Mouse (Mus musculus): ENCODE measurements around the gene Ttll13. TPM values are rescaled to one million over a fixed set of nuclear protein-coding genes. Genes with fewer than 3 reads are reported as not detected.

Ttll13 gene
- total RNA-seq, 2 experiments from 2014 or later, result 0.95 to 1.6 TPM

DNA sequence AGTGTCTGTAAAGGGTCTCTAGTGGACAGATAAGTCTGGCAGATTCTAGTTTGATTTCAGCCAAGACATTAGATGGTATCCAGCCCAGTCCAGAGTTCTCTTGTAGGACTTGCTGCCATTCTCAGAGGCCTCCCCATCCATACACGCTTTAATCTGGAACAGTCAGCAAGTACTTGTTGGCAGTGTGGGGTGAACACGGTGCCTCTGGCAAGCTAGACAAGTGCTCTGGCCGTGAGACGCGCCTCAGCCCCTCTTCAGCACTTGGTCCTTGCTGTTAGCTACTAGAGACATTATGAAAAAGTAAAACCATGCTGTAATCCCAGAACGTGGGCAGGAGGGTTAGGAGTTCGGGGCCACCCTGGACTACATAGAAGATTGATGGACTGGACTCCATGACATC lies 32.6 kb upstream of the Ttll13 start:
- no peak for DNase-seq (ENCODE audit: low spot score in 2 of 2)

GRCm38 (mm10) chr7:80214459-80214858 lies 31.7 kb upstream of the Ttll13 start:
- DNase-seq (ENCODE audit: low spot score in 2 of 2), result no peak

GRCm38 (mm10) chr7:80215398-80215797 lies 30.8 kb upstream of the Ttll13 start:
- peak; percentile 68 to 75 for DNase-seq (ENCODE audit: low spot score in 2 of 2)

- peak in 1 of 2 experiments; percentile 71 for DNase-seq (ENCODE audit: low spot score in 2 of 2)
Measured at GRCm38 (mm10) chr7:80216566-80216965, 29.6 kb upstream of the Ttll13 start.

- no peak for DNase-seq (ENCODE audit: low spot score in 2 of 2)
Measured at GRCm38 (mm10) chr7:80218666-80219065, 27.5 kb upstream of the Ttll13 start.

DNA sequence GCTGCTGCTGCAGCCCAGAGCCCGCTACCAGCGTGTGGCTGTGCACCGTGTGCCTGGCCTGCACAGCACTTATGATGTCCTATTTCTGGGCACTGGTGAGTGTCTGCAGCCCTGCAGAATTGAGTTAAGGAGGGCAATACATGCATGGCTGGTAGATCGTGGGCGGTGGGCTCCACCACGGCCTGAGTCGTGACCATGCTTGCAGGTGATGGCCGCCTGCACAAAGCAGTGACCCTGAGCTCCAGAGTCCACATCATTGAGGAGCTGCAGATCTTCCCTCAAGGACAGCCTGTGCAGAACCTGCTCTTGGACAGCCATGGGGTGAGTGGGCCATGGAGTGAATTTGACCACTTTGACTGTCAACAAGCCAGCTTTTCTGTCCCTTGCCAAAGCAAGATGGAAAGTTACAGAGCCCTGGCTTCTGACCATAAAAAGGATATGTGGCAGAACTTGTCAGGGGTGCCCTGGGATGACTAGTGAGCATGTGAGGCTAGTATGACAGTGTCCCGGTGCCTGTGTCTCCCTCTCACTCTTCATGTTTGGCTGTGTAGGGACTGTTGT lies 25.9 kb upstream of the Ttll13 start:
- no peak for DNase-seq (ENCODE audit: low spot score in 2 of 2)

- no peak for DNase-seq (ENCODE audit: low spot score in 2 of 2)
Measured at GRCm38 (mm10) chr7:80221179-80221750, 24.9 kb upstream of the Ttll13 start.

- DNase-seq (ENCODE audit: low spot score in 2 of 2), result no peak
Measured at GRCm38 (mm10) chr7:80227065-80227464, 19.1 kb upstream of the Ttll13 start.

DNA sequence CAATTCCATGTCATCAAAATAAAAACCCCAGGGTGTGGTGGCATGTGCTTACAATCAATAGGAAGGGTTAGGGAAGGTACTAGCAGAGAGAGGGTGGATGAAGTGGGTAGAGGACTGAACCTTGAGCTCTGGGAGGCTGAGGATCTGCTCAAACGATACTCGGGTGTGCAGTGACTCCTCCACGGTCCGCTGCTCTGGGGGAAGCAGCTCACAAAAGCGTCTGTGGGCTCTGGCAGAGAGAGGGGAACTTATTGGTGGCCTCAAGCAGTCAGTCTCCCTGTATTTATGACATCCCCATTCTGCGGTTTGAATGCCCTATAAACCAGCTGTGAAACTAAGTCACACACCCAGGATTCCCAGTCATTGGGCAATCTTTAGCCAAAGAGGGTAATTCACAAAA lies 16.0 kb upstream of the Ttll13 start:
- DNase-seq (ENCODE audit: low spot score in 2 of 2), result no peak

DNA sequence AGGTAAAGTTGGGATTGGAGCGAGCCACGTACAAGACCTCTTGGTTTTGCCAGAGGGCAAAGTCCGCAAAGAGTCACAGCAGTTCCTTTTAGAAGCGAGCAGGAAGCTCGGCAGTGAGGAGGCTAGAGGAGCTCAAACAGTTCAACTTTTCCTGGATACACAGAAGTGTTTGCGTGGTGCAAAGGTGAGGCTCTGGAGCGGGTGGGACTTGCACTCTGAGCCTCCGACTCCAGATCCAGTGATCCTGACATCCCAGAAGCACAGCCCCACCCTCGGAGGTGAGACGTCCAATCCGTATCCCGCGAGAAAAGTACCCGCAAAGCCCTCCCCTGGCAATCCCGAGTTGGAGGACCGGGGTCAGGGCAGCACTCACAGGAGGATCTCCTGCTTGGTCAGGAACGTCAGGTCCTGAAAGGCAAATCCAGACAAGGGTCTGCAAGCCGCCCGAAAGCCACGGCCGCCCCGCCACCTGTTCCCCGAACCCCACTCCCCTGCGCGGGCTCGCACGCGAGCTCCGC lies 14.1 kb upstream of the Ttll13 start:
- DNase-seq (ENCODE audit: low spot score in 2 of 2), result no peak

DNA sequence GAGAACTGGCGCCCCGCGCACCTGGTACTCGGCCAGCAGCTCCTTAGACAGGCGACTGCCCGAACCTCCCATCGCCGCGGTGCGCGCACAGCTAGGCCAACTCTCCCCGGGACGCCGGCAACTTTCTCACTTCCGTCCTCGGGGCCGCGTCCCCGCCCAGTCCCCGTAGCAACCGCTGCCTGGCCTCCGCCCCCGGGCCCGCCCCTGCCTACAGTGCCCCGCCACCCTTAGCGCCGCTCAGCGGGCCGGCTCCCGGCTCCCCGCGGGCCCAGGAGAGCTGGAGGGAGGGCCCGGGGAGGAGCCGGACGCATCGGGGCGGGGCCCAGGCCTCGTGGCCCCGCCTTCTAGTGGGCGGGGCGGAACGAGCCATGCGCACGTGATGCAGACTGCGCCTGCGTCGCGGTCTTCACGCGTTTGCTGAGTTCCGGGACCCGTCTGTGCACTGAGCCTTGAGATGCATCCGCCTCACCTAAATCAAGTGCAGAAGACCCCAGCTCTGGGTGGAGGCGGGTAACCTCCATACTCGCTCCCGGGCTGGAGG lies 13.6 kb upstream of the Ttll13 start, which contains the start of the genes Cib1 and Gdpgp1:
Gene Cib1 (minus strand): TSS at position 325 of the 541 bp plus-strand sequence.
Gene Gdpgp1 (plus strand): TSS at position 377 of the 541 bp plus-strand sequence.
- peak; percentile 93 to 95 for DNase-seq (ENCODE audit: low spot score in 2 of 2)

DNA sequence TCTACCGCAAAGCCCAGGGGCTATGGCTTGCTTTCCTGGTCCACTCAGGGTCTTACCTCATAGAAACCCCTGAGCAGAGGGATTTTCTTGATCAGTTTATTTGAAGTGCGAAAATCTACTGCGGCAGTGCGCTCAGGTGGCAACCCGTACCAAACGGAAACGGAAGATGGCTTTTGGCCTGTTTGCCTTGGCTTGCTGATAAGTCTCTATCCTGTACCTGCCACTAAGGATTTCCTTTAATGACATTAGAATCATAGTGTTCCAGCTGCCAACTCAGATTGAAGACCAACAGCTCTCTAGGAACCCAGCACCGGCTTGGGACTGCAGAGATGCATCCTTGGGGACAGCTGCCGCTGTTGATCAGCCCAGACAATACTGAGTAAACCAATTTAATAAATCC lies 12.4 kb upstream of the Ttll13 start:
- DNase-seq (ENCODE audit: low spot score in 2 of 2), result no peak

DNA sequence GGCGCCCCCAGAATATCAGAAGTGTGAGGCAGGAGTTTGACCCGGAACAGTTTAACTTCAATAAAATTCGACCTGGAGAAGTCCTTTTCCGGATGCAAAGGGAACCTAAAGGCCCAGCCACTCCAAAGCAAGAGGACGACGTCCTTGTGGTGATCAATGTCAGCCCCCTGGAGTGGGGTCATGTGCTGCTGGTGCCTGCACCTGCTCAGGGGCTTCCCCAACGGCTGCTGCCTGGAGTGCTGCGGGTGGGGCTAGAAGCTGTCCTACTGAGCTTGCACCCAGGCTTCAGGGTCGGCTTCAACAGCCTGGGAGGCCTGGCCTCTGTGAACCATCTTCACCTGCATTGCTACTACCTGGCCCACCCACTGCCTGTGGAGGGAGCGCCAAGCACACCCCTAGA lies 7.6 kb upstream of the Ttll13 start:
- DNase-seq (ENCODE audit: low spot score in 2 of 2), result no peak

- DNase-seq (ENCODE audit: low spot score in 2 of 2), result no peak
Measured at GRCm38 (mm10) chr7:80241661-80242060, 4.5 kb upstream of the Ttll13 start.

GRCm38 (mm10) chr7:80244851-80245250 lies 1.3 kb upstream of the Ttll13 start:
- DNase-seq (ENCODE audit: low spot score in 2 of 2), result no peak

- DNase-seq (ENCODE audit: low spot score in 2 of 2), result no peak
Measured at GRCm38 (mm10) chr7:80246859-80247258, 683 bp downstream of the Ttll13 start.

DNA sequence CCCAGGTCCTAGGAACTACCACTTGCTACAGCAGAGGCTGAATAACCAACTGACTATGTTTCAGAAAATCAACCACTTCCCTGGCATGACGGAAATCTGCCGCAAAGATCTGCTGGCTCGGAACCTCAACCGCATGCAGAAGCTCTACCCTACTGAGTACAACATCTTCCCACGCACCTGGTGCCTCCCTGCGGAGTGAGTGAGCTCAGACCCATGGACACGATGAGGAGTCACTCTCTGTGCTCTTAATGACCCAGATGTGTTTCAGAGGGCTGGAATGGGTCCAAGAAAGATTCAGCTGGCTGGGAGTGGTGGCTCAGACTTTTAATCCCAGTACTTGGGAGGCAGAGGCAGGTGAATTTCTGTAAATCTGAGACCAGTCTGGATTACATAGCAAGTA lies 6.3 kb downstream of the Ttll13 start:
- no peak for DNase-seq (ENCODE audit: low spot score in 2 of 2)

- no peak for DNase-seq (ENCODE audit: low spot score in 2 of 2)
Measured at GRCm38 (mm10) chr7:80252886-80253285, 6.7 kb downstream of the Ttll13 start.

- no peak for DNase-seq (ENCODE audit: low spot score in 2 of 2)
Measured at GRCm38 (mm10) chr7:80255981-80256380, 9.8 kb downstream of the Ttll13 start.

- no peak for DNase-seq (ENCODE audit: low spot score in 2 of 2)
Measured at GRCm38 (mm10) chr7:80257706-80258105, 11.5 kb downstream of the Ttll13 start.

DNA sequence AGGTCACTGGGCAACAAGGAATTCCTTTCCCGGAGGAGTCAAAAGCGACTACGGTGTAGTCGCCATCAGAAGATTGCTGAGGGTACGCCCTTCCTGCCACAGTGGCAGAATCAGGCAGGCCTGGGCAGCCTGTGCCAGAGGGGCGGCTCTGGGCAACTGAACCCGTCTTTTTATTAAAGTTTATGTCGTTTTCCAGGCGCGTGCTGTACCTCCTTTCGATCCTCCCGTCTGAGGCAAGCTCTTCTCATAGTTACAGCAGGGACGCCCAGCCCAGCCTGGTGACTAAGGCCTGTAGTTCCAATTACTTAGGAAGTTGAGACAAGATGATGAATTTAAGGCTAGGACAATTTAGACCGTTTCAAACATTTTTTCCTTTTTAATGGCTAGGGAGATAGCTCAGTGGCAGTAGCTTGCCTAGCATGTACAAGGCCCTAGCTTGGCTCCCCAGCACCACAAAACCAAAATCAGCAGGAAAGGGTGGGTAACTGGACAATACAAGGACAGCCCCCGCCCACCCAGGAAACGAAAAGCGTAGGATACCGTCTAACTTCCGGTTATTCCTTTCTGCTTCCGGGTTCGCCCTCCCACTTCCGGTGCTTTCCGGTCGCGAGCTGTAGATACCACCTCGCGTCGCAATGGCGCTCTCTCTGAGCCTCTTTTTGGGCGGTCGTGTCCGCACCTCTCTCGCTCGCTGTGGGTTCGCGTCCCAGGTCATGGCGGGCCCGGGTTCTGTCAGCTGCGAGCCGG lies 14.6 kb downstream of the Ttll13 start, which contains the start of gene Ngrn:
Gene Ngrn (plus strand): TSS at position 591 of the 747 bp plus-strand sequence.
- DNase-seq (ENCODE audit: low spot score in 2 of 2), result peak; percentile 73 to 87
